In genomic region chr5:122017269-122017668, GRCm38 (mm10) we compare ENCODE assay signal across 13 mouse cellular contexts. TPM values are rescaled to one million over a fixed set of nuclear protein-coding genes. Genes with fewer than 3 reads are reported as not detected.
DNase-seq lines count a peak whose midpoint lies in the region; ATAC-seq lines count a peak whose summit lies in the region.
"Had no signal": no experiment of that assay in that cellular context is flagged by ENCODE, and none has a peak within 500 bp of the region (broad histone marks: within the 10 kb centered on the region; RNA-seq: fewer than 3 reads in every experiment).

No protein-coding gene starts in this region.

- no peak for ATAC-seq in liver, embryonic 11.5 days (replicated peaks; ENCODE audit: low FRiP score)
- no peak for ATAC-seq in liver, embryonic 12.5 days
- no peak for ATAC-seq in hindbrain, embryonic 13.5 days (ENCODE audit: low FRiP score)
- peak; percentile 19; the same call in 1 of the 2 replicates for ATAC-seq in neural tube, embryonic 14.5 days (ENCODE audit: low read depth)
- ATAC-seq: forebrain, embryonic 14.5 days; intestine, embryonic 16.5 days had no signal

- no peak overlapping the region for H3K9ac ChIP-seq in liver, embryonic 11.5 days (ENCODE audit: low read depth, low read length)
- no peak overlapping the region for H3K9ac ChIP-seq in liver, embryonic 12.5 days
- H3K9ac ChIP-seq in hindbrain, embryonic 13.5 days = peak overlapping the region; percentile 43; the same call in 1 of the 2 replicates
- H3K9ac ChIP-seq in neural tube, embryonic 14.5 days (replicated peaks; ENCODE audit: low read depth, low read length) = no peak overlapping the region
- H3K9ac ChIP-seq: stomach, embryonic 15.5 days had no signal

- no peaks in the 10 kb centered on the region for H3K27me3 ChIP-seq in liver, embryonic 11.5 days (replicated peaks; ENCODE audit: control insufficient read depth, insufficient read depth, low read length)
- no peaks in the 10 kb centered on the region for H3K27me3 ChIP-seq in liver, embryonic 12.5 days (replicated peaks)
- no peaks in the 10 kb centered on the region for H3K27me3 ChIP-seq in hindbrain, embryonic 13.5 days
- no peaks in the 10 kb centered on the region for H3K27me3 ChIP-seq in midbrain, embryonic 10.5 days (ENCODE audit: low read depth, poor library complexity, severe bottlenecking)
- H3K27me3 ChIP-seq in neural tube, embryonic 14.5 days (ENCODE audit: control insufficient read depth, insufficient read depth, low read length) = no peaks in the 10 kb centered on the region
- H3K27me3 ChIP-seq: stomach, embryonic 15.5 days had no signal

- no peaks in the 10 kb centered on the region for H3K9me3 ChIP-seq in liver, embryonic 11.5 days (ENCODE audit: control insufficient read depth, low read length)
- no peaks in the 10 kb centered on the region for H3K9me3 ChIP-seq in liver, embryonic 12.5 days (replicated peaks)
- H3K9me3 ChIP-seq in hindbrain, embryonic 13.5 days = 0 out of 2 replicates have a peak, but pooled peaks cover 2% of the 10 kb centered on the region
- H3K9me3 ChIP-seq in midbrain, embryonic 10.5 days (replicated peaks) = peaks cover 4% of the 10 kb centered on the region
- no peaks in the 10 kb centered on the region for H3K9me3 ChIP-seq in neural tube, embryonic 14.5 days (ENCODE audit: control insufficient read depth, low read length)
- H3K9me3 ChIP-seq: stomach, embryonic 15.5 days had no signal

- 0 out of 2 replicates have a peak, but pooled peaks cover 1% of the 10 kb centered on the region for H3K36me3 ChIP-seq in liver, embryonic 11.5 days (ENCODE audit: control insufficient read depth, insufficient read depth, low read length)
- H3K36me3 ChIP-seq in liver, embryonic 12.5 days = no peaks in the 10 kb centered on the region
- H3K36me3 ChIP-seq in hindbrain, embryonic 13.5 days = peaks cover 7% of the 10 kb centered on the region
- peaks cover 6% of the 10 kb centered on the region; the same call in 1 of the 2 replicates for H3K36me3 ChIP-seq in midbrain, embryonic 10.5 days
- no peaks in the 10 kb centered on the region for H3K36me3 ChIP-seq in neural tube, embryonic 14.5 days (ENCODE audit: control insufficient read depth, insufficient read depth, low read length)
- H3K36me3 ChIP-seq: stomach, embryonic 15.5 days had no signal

- intact Hi-C loops in left cerebral cortex, postnatal 25 days (cut with DNase I) = no loop called here

- peak overlapping the region; percentile 4; the same call in 1 of the 2 replicates for H3K4me2 ChIP-seq in liver, embryonic 11.5 days
- no peak overlapping the region for H3K4me2 ChIP-seq in liver, embryonic 12.5 days
- H3K4me2 ChIP-seq in hindbrain, embryonic 13.5 days = no peak overlapping the region
- no peak overlapping the region for H3K4me2 ChIP-seq in neural tube, embryonic 14.5 days (ENCODE audit: low read depth, low read length)
- H3K4me2 ChIP-seq: stomach, embryonic 15.5 days had no signal

- no peak for DNase-seq in liver, embryonic 11.5 days (ENCODE audit: low spot score)
- DNase-seq in midbrain, embryonic 10.5 days (ENCODE audit: low spot score) = peak; percentile 32
- DNase-seq in Muller cell, postnatal 12 days (ENCODE audit: inconsistent ontology term) = no peak
- DNase-seq in left cerebral cortex, adult 11 months (ENCODE audit: low spot score) = no peak
- DNase-seq in left cerebral cortex, postnatal 25 days (ENCODE audit: low spot score in 2 of 2) = no peak

- no peak overlapping the region for H3K4me3 ChIP-seq in liver, embryonic 11.5 days (ENCODE audit: low read depth, low read length)
- H3K4me3 ChIP-seq in liver, embryonic 12.5 days = no peak overlapping the region
- H3K4me3 ChIP-seq in hindbrain, embryonic 13.5 days = no peak overlapping the region
- H3K4me3 ChIP-seq in midbrain, embryonic 10.5 days = no peak overlapping the region
- no peak overlapping the region for H3K4me3 ChIP-seq in neural tube, embryonic 14.5 days (ENCODE audit: low read depth, low read length)
- H3K4me3 ChIP-seq: layer of hippocampus, adult 2 months; stomach, embryonic 15.5 days had no signal

- H3K4me1 ChIP-seq in liver, embryonic 11.5 days (replicated peaks; ENCODE audit: control insufficient read depth, insufficient read depth, low read length) = peaks cover 2% of the 10 kb centered on the region; the same call in 1 of the 2 replicates
- peaks cover 8% of the 10 kb centered on the region; the same call in 1 of the 2 replicates for H3K4me1 ChIP-seq in liver, embryonic 12.5 days
- H3K4me1 ChIP-seq in hindbrain, embryonic 13.5 days (replicated peaks) = peaks cover 61% of the 10 kb centered on the region
- H3K4me1 ChIP-seq in midbrain, embryonic 10.5 days = peaks cover 54% of the 10 kb centered on the region
- H3K4me1 ChIP-seq in neural tube, embryonic 14.5 days (ENCODE audit: control insufficient read depth, insufficient read depth, low read length) = peaks cover 11% of the 10 kb centered on the region

- 67% methylated on average over 13 of the region's 13 CpGs for WGBS in liver, embryonic 11.5 days
- WGBS in liver, embryonic 12.5 days (ENCODE audit: insufficient replicate concordance) = 58% methylated on average over 13 of the region's 13 CpGs
- WGBS in hindbrain, embryonic 13.5 days = 26% methylated on average over 13 of the region's 13 CpGs
- 70% methylated on average over 13 of the region's 13 CpGs for WGBS in midbrain, embryonic 10.5 days
- WGBS in neural tube, embryonic 14.5 days = 25% methylated on average over 13 of the region's 13 CpGs

- no peak overlapping the region for H3K27ac ChIP-seq in liver, embryonic 11.5 days (ENCODE audit: low read depth, low read length)
- no peak overlapping the region for H3K27ac ChIP-seq in liver, embryonic 12.5 days
- peak overlapping the region; percentile 72 for H3K27ac ChIP-seq in hindbrain, embryonic 13.5 days
- peak overlapping the region; percentile 56 for H3K27ac ChIP-seq in midbrain, embryonic 10.5 days (replicated peaks)
- H3K27ac ChIP-seq in neural tube, embryonic 14.5 days (ENCODE audit: low read depth, low read length) = no peak overlapping the region
- H3K27ac ChIP-seq: layer of hippocampus, adult 2 months; stomach, embryonic 15.5 days had no signal

RNA-seq across cellular contexts. Expression of gene Cux2, which starts 32.6 kb away (rescaled TPM):
- polyA plus RNA-seq in liver, embryonic 11.5 days (2014; fragmentation: Nextera tagmentation; extraction: Ambion mirVana) = 4.9 and 5.2 TPM in 2 replicates
- 2.5 and 2.7 TPM in 2 replicates for polyA plus RNA-seq in liver, embryonic 12.5 days (2016; fragmentation: Nextera tagmentation; extraction: Ambion mirVana)
- 28.1 and 29.1 TPM in 2 replicates for polyA plus RNA-seq in hindbrain, embryonic 13.5 days (2015; fragmentation: Nextera tagmentation; extraction: Ambion mirVana)
- polyA plus RNA-seq in midbrain, embryonic 10.5 days (2016; fragmentation: Nextera tagmentation; extraction: Ambion mirVana) = 6.4 and 10.2 TPM in 2 replicates
- polyA plus RNA-seq in neural tube, embryonic 14.5 days (2014; fragmentation: Nextera tagmentation; extraction: Ambion mirVana) = 25.6 and 31.3 TPM in 2 replicates
- 100 to 1,000 TPM; 196 to 205 TPM for total RNA-seq in left cerebral cortex, postnatal 25 days (2021)
- total RNA-seq: common myeloid progenitor, adult 5-6 weeks had no signal

Comparison
In these comparisons a context has a peak if more than half of its experiments do, and no peak if none do; other contexts are left out.
1. H3K27ac ChIP-seq: peak in hindbrain, embryonic 13.5 days (single experiment) and midbrain, embryonic 10.5 days (single experiment); none in liver, embryonic 11.5 days (single experiment), liver, embryonic 12.5 days (single experiment) and neural tube, embryonic 14.5 days (single experiment).